Mouse (Mus musculus) right cerebral cortex, adult 18-20 months (tissue): ENCODE results near the gene Amn1.
"Not testable (repeated sequence)": the region's sequence is repeated elsewhere in the genome, so short reads cannot be mapped to it uniquely, and the experiment has no call there.

Experiments used
- DNase-seq: peaks from one replicate; pipeline ENCODE4 v3.0.0; 2022; ENCODE audit warnings: mixed read lengths

The Amn1 gene

GRCm38 (mm10) chr6:149154116-149155030 lies 34.1 kb downstream of the Amn1 start:
- DNase-seq = no peak

DNA sequence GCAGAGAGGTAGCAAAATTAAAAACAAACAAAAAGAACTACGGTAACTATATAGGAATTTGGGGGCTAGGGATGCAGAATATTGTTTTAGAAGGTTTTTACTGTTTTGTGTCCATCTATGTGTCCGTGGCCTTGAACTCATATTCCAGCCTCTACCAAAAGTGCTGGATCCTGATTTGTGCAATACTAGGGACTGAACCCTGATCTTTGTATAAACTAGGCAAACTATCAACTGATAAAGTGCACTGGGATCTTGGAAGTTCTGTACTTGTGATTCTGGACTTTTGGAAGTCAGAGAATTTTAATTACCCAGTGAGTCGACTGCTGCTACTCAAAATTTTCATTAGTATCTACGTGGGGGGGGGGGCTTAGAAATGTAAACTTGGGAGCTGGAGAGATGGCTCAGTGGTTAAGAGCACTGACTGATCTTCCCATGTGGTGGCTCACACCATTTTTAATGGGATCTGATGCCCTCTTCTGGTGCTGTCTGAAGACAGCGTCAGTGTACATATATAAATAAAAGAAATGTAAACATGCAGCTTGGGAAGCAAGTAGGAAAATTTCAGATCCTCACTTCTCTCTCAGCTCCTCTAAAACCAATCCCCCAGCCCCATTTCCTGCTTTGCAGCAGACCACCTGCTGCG lies 34.9 kb downstream of the Amn1 start:
- DNase-seq = no peak

DNA sequence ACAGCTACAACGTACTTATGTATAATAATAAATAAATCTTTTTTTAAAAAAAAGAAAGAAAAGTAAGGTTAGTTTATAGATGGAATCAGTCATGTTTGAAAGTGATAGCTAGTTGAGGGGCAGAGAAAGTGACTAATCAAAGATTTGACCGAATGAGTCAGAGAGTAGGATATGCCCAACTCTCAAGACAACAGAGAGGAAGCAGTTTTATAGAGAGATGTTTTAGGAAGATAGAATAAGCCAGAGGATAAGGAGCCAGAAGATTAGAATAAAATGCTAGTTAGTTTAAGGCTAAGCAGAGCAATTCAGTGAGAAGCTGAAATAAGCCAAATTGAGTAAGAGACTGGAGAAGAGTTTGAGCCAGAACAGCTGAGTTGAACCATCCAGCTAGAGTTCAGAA lies 36.4 kb downstream of the Amn1 start:
- DNase-seq = no peak

GRCm38 (mm10) chr6:149148436-149149229 lies 39.9 kb downstream of the Amn1 start:
- DNase-seq = no peak

DNA sequence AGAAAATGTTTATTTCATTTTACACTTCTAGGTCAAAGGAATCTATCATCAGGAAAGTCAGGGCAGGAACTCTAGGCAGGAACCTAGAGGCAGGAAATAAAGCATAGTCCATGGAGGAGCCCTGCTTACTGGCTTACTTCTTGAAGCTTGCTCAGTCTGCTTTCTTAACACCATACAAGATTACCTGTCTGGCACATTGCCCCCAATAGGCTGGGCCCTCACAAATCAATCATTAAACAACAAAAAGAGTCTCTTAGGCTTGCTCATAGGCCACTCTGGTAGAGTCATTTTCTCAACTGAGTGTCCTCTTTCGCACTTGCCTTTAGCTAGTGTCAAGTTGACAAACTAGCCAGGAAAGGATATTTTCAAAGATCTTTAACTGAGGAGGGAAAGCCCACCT lies 43.4 kb downstream of the Amn1 start:
- DNase-seq = no peak

- DNase-seq = peak; percentile 76
Observed at GRCm38 (mm10) chr6:149141393-149142173, 46.9 kb downstream of the Amn1 start.

GRCm38 (mm10) chr6:149139471-149139870 lies 49.0 kb downstream of the Amn1 start, which contains the start of gene Etfbkmt:
TSS of gene Etfbkmt (plus strand) at chr6:149139849.
- no peak for DNase-seq

DNA sequence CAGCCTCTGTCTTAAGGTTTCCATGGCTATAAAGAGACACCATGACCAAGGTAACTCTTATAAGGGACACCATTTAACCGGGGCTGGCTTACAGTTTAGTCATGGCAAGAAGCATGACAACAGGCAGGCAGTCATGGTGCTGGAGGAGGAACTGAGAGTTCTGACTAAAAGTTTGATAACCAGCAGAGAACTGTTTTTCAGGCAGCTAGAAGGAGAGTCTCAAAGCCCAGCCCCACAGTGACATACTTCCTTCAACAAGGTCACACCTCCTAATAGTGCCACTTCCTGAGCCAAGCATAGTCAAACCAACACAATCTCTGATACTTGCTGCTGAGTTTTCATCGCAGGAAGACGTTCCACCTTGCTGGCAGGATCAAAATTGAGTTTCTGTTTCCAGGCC lies 49.5 kb downstream of the Amn1 start:
- no peak for DNase-seq

DNA sequence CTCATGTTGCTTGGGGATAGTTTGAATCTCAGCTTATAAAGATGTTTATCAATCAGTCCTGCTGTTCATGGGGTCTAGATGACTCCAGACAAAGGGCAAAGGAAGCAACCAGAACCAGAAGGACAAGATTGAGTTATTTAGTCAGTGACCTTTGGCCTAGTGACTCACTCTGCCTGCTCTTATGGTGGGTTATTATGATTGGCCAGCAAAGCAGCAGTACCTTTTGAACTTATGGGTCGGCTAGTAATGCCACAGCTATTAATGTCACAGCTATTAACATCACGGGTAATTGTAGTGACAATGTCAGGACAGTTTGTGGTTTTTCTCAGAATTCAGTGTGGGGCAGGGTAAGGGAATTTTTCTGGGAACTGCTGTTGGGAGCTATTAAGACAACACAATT lies 50.6 kb downstream of the Amn1 start:
- no peak for DNase-seq

- DNase-seq = no peak
Observed at GRCm38 (mm10) chr6:149135631-149136030, 52.9 kb downstream of the Amn1 start.

DNA sequence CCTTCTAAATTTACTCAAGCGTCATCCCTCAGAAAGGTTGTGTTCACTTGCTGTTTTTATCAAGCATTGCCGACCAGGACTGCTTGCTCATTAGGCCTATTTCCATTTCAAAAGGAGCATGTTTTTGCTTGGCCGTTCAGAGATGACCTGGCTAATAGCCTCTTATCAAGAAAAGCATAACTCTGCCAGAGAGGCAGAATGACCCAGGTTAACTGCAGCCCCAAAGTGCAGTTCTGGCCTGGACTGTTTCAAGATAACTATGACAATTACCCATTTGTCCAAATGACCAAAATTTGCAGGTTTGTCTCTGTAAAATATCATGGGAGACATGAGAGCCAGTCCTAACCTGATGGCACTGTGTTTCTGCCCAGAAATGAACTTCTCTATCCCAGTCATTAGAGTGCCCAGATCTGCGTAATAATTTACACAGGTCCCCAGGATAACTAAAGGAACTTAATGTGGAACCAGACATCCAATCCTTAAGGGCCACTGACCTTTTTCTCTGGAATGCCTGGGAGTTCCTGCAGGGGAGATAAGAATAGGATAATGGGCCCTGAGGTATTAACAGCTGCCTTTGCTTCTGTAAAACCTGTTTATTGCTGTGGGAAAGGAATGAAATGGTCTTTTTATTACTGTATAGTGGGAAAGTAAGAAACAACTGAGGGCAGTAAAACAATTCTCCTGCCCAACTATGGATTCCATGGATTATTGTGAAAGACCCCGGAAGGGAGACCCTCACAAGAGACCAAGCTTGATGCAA lies 53.9 kb downstream of the Amn1 start:
- no peak for DNase-seq

- DNase-seq = no peak
Observed at GRCm38 (mm10) chr6:149132311-149133077, 56.0 kb downstream of the Amn1 start.

DNA sequence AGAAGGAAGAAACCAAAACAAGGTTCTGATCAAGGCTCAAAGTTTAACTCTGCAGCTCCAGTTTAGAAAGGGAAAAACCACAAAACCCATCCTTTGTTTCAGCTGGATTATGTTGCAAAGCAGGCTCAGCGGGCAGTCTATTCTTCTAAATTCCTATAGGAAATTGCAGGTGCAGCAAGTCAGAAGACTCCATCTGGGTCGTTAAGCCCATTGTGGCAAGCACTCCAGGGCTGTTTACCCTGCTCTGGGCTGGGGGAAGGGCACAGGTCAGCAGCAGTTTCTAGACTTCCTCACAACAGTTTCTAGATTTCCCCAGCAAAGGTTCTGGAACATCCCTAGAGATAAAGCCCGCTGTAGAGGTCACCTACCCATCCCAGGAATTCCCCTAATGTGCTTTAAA lies 57.4 kb downstream of the Amn1 start:
- no peak for DNase-seq

DNA sequence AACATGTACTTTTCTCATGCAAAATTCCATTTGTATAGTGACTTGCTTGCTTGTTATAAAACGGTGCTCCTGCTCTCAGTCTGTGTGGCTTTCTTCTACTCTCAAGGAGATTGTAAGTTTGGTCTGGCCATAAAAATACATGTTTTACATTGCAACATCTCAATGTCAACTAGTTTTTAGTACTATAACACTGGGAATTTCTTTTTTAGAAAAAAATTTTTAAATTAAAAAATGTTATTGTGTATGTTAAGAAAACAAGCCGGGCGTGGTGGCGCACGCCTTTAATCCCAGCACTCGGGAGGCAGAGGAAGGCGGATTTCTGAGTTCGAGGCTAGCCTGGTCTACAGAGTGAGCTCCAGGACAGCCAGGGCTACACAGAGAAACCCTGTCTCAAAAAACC lies 58.6 kb downstream of the Amn1 start, which contains the start of gene Gm10203:
TSS of gene Gm10203 (plus strand) at position 301 of the 400 bp plus-strand sequence.
- DNase-seq = not testable (repeated sequence)

DNA sequence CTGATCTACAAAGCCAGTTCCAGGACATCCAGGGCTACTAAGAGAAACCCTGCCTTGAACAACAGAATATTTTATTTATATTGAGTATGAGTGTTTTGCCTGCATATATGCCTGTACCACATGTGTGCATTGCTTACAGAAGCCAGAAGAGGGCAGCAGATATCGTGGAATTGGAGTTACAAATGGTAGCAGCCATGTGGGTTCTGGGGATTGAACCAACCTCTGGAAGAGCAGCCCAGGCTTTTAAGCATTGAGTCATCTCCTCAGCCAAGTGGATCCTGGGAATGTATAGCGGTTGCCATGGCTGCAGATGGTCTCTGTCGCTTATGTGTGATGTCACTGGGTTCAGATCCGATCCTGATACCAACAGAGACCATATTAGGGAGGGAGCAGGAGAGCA lies 61.8 kb downstream of the Amn1 start:
- DNase-seq = peak; percentile 4

DNA sequence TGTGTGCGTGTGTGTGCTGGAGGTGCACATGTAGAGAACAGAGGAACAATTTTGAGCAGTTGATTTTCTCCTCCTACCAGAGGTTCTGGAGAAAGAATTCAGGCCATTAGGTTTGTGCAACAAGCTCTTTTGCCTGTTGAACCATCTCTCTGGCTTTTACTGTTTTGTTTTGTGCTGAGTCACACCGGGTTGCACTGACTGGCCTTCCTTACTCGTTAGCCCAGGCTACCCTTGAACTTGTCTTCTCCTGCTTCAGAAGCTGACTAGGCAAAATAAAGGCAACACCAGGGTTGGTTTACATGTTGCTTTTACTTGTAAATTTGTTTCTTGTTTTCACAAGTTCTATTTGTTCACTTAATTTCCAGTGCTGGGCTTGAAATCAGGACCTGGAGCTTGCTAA lies 65.5 kb downstream of the Amn1 start:
- DNase-seq = no peak

GRCm38 (mm10) chr6:149119853-149120252 lies 68.7 kb downstream of the Amn1 start:
- DNase-seq = peak; percentile 70

DNA sequence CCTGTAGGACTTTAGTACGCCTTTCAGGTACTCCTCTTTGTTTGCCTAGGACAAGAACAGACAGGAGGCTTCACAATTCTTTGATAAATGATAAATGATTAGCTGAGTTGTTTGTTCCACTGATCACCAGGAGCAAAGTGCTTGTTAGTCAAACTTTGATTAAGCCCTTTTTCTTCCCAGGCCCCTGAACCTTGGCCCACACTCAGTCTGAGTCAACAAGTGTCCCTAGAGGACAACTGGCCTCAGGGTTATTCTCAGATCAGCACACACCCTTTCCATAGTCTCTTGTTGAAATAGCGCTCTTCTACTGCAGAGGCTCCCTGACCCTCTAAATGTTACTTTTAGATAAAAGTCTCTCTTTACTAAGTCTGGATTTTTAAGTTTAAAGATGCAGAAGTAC lies 69.6 kb downstream of the Amn1 start:
- DNase-seq = no peak

- DNase-seq = no peak
Observed at GRCm38 (mm10) chr6:149116992-149117391, 71.5 kb downstream of the Amn1 start.

DNA sequence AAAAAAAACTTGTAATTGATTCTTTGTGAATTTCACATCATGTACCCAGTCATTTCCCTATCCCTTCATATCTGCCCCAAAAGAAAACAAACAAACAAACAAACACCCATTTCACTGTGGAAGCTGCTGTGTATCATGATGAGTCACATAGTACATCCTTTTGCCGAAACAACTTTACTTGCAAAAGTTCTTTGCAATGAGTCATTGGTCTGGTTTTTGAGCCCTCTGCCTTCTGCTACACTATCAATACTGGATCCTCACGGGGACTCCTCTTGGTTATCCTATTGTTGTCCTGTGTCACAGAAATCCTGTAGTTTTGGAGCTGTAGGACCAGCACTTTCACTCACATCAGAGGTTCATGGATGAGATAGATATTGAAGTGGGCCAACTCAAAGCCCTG lies 79.6 kb downstream of the Amn1 start:
- DNase-seq = no peak

- DNase-seq = no peak
Observed at GRCm38 (mm10) chr6:149107615-149108014, 80.9 kb downstream of the Amn1 start.
